Mouse (Mus musculus): ENCODE measurements around the gene Mpzl2.
A peak's percentile ranks its signal among the peaks of the same experiment; 100 is the strongest.

Gene Mpzl2

GRCm38 (mm10) chr9:45085741-45086690 lies 46.4 kb downstream of the Mpzl2 start:
- no peak for DNase-seq (ENCODE audit: low spot score)

GRCm38 (mm10) chr9:45088040-45088439 lies 48.4 kb downstream of the Mpzl2 start:
- no peak for DNase-seq (ENCODE audit: low spot score)

GRCm38 (mm10) chr9:45090811-45091210 lies 51.2 kb downstream of the Mpzl2 start:
- no peak for DNase-seq (ENCODE audit: low spot score)

- peak; percentile 26 for DNase-seq (ENCODE audit: low spot score)
Measured at GRCm38 (mm10) chr9:45092641-45093040, 53.0 kb downstream of the Mpzl2 start.

GRCm38 (mm10) chr9:45095149-45095937 lies 55.7 kb downstream of the Mpzl2 start:
- DNase-seq (ENCODE audit: low spot score): peak; percentile 51

- DNase-seq (ENCODE audit: low spot score): no peak
Measured at GRCm38 (mm10) chr9:45097877-45098276, 58.3 kb downstream of the Mpzl2 start.

- no peak for DNase-seq (ENCODE audit: low spot score)
Measured at GRCm38 (mm10) chr9:45098426-45098825, 58.8 kb downstream of the Mpzl2 start.

GRCm38 (mm10) chr9:45102528-45102927 lies 62.9 kb downstream of the Mpzl2 start:
- DNase-seq (ENCODE audit: low spot score): no peak

- DNase-seq (ENCODE audit: low spot score): no peak
Measured at GRCm38 (mm10) chr9:45103211-45103979, 63.8 kb downstream of the Mpzl2 start.

All from lung, postnatal 25 days (tissue).